Mouse (Mus musculus): ENCODE measurements around the gene Olfm1.

Gene Olfm1

DNA sequence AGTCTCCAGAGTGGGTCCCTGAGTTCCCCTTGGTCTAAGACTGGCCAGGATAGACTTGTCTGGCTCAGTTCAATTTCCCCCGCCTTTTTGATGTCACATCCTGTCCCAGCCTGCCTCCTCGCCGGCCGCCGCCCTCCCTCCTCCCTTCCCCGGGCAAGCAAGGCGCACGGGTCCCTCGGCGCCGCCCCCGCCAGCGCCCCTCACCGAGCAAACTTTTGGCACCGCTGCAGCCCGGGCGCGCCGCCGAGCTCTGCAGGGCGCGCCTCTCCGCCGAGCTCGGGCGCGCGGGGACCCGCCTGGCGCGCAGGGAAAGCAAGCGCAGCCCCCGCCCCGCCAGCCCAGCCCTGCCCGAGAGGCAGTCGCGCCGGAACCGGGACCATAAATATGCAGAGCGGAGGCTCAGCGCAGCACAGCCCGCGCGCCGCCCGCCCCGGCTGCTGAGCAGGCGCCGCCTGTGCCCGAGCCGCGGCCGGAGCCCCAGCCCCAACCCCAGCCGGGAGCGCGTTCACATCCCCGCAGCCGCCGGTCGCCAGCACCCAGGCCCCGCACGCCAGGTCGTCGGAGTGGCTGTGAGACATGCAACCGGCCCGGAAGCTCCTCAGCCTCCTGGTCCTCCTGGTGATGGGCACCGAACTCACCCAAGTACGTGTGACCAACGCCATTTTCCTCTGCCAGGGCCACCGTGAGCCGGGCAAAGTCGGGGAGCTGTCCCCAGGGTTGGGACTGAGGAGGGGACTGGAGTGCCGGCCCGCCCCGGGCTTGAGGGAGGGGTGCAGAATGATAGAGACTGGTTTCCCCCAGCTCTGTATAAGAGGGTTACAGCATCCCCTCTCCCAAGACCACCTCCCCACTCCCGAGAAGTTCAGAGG lies at the start of gene Olfm1:
Gene Olfm1, plus strand, starts transcription at position 172 of the 869 bp plus-strand sequence.
- no peak for DNase-seq (ENCODE audit: low read depth, low spot score)

DNA sequence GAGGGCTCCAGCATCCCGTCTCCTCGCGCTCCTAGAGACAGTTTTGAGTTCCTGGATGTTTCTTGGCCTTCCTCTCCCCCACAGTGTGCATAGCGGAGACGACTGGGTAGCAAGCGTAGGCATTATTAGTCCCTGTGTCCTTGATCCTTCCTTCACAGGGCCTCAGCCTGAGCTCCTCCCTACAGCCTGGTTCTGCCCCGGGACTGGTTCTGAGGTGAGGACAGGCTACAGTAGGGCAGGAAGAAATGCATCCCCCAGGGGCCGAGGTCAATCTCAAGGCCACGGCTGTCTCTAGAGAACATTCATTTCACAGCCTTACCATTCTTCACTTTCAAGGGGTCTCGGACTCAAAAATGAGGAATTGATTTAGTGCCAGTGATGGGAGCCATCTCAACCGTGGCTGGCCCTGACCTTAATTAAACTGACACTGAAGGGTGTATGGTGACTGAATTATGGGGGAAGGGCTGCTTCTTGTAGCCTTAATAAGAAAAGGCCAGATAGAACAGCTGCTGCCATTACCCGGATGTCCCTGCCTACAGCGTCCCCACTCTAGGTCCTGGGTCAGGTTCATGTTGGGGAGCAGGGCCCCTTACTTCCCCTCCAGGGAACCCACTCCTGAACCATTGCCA lies 49.3 kb upstream of the Olfm1 start:
- no peak for DNase-seq (ENCODE audit: low read depth, low spot score)

DNA sequence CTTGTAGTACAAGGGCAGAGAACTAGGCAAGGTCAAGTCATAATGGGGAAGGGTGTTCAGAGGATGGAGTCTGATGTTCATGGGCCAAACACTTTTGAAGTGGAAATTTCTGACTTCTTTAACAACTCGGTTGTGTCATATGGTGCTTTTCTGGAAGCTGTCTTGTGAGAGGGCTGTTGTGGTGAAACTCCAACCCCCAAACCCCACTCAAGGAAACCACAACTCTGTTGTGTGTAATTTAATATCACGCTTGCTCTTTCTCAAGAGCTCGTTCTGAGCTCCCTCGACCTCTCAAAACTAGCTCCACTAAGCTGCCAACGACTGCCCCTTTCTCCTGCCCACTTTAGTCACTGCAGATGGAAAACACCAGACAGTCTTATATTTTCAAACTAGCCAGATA lies 47.1 kb upstream of the Olfm1 start:
- no peak for DNase-seq (ENCODE audit: low read depth, low spot score)

DNA sequence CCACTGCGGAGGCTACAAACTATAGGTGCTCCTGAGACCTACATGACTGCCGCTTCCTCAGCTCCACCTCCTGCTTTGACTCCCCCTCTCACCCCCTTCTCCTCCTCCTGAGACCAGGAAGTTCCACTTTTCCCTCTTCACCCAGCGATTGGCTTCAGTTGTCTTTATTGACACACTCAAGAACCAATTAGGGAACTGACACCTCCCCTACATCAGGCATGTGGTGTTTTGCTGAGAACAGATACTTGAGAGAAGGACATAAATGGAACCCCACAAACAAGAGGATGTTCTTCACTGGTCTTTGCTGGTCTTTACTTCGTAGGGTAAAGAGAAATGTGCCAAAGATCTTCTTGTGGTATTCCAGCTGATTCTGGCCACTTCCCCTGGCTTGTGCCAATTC lies 46.6 kb upstream of the Olfm1 start:
- DNase-seq (ENCODE audit: low read depth, low spot score) = no peak

DNA sequence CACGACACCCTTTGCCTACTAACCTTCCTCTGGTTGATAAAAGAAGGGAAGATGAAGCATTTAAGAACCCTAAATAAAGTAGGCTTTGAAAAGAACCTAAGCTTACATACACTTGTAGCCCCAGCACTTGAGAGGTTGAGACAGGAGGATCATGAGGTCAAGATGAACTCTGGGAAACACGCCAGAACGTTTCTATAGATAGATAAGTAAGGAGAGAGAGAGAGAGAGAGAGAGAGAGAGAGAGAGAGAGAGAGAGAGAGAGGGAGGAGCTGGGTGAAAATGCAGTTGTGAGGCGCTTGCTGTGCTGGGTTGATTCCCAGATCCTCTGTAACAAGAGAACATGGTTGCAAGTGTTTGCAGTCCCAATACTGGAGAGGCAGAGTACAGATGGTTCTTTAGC lies 46.1 kb upstream of the Olfm1 start:
- DNase-seq (ENCODE audit: low read depth, low spot score) = no peak

DNA sequence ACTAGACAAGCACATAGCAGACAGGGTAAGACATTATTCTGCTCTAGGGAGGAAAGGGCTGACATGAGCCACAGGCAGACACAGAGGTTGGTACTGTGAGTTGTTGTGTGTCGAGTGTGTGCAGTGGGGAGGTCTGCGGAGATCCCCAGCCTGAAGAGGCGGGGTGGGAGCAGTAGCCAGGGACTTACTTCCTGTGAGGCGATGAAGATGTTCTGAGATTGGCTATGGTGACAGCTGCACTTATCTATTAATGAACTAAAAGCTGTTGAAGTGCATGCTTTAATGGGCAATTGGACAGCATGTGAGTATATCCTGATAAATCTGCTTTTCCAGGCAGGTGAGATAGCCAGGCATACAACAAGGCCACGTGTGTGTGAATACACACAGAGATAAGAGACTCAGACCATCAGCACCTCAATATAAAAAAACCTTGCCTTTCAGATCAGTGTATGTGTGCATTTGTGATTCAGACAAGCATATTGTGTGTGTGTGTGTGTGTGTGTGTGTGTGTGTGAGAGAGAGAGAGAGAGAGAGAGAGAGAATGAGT lies 45.5 kb upstream of the Olfm1 start:
- DNase-seq (ENCODE audit: low read depth, low spot score) = no peak

DNA sequence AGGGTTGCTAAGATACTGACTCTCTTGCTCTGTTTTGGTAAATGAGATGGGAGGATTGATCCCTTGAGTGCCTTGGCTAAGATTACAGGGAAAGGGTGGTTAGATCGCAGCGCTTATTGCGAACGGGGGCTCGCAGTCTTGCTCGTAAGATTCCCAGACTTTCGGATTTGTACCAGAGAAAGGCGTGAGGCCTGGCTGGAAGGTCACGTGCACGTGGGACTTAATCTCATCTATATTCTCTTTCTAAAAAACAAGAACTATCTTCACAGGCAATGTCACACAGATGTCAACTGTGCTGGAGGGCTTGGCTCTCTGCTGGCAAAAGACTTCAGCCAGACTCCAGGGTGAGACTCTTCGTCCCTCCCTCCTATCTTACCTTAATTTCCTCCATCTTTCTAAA lies 43.1 kb upstream of the Olfm1 start:
- no peak for DNase-seq (ENCODE audit: low read depth, low spot score)

DNA sequence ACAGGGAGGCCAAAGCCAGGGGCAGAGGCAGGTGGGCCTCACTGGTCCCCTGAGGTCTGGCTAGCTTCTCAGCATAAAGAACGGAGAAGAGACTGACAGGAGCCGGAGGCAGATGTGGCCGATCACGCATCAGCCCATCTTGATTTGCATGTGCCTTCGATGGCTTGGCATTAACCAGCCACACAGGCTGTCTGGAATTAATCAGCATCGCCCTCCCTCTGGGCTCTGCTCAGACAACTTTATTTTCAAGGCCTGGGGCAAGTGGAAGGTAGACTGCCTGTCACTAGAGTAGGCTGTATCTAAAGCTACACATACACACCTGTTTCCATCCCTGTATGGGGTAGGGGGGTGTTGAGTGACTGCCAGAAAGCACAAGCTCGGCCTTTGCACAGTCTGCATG lies 32.2 kb upstream of the Olfm1 start:
- DNase-seq (ENCODE audit: low read depth, low spot score) = no peak

DNA sequence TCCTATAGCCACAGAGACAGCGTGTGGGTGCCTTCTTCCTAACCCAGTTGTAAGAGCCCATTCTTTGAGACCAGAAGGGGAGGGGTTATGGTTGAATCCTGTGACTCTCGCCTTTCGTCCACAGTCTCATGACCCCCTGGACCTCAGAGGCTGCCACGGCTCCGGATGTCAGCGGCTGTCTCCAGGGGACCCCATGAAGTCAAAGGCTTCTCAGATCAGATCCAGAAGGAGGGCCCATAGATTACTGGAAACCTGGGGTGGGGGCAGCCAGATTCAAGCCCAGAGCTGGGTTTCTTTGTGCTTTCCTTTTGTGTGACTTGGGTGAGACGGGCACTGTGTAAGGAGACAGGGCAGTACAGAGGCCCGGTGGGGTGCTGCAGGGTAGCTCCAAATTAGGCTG lies 27.2 kb upstream of the Olfm1 start:
- DNase-seq (ENCODE audit: low read depth, low spot score) = no peak

DNA sequence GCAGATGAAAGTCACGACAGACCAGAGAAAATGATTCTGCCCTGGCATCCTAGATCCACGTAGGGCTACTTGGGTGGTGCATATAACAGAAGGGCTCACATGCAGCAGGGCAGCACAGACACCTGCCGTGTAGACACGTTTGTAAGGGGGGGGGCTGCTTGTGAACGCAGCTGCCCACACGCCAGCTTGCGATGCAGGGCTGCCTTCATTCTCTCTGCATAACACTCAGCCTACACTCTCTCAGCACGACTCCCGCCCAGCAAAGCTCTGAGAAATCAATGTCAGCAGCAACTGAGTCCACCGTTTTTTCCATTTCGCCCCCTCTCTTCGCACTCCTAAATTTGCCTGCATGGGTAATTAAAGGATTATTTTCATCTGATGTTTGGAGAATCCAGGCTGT lies 23.5 kb upstream of the Olfm1 start:
- DNase-seq (ENCODE audit: low read depth, low spot score) = no peak

DNA sequence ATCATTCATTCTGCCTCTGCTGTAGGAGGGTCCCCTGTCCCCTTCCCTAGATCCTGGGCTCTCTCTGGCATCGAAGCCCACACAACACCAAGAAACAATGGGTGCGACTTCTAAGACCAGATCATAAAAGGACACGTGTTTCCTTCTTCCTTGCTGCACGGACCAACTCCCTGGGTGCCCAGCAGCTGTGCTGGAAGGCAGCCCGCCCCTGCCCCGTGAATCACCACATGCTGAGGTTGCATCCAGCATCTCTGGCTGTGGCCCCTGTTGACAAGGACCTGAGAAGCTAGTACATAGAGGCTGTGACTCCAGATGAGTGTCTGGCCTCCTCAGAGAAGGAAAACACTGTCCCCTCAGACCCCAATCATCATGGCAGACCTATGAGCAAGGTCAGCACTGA lies 20.8 kb upstream of the Olfm1 start:
- DNase-seq (ENCODE audit: low read depth, low spot score) = no peak

DNA sequence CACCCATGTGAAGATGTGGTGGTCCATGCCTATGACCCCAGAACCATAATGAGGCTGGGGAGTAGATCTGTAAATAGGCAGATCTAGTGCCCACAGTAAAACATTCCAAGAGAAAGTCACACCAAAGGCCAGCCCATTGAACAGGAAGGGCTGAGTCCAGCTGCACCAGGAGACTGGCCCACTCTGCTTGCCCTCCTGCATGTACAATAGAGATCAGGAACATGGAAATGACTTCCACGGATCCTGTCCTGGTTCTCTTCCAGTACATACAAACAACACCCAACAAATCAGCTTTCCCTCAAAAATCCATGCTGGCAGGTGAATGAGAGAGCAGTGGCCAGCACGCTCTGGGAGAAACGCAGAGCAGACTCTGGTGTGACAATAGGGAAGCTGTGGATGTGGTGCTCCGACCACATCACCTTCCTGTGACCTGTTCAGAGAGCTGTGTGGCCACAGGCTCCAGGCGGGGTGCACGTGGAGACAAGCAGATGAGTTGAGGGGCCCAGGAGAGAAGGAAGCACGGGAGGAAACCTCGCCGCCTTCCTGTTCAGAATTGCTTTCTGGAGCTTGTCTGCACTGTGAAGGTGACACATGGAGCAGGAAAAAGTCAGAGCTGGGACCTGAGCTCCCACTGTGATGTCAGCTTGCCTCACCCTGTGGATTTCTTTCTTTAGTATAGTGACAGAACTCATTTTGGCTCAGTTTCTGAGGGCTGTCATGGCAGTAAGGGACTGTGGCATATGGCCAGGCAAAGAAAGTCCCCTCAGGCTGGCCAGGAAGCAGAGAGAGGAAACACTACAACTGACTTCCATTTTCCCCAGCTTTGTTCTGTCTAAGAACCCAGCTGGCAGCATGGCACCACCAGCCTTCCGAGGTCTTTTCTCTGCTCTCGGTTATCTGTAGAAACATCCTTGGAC lies 19.3 kb upstream of the Olfm1 start:
- DNase-seq (ENCODE audit: low read depth, low spot score) = no peak

DNA sequence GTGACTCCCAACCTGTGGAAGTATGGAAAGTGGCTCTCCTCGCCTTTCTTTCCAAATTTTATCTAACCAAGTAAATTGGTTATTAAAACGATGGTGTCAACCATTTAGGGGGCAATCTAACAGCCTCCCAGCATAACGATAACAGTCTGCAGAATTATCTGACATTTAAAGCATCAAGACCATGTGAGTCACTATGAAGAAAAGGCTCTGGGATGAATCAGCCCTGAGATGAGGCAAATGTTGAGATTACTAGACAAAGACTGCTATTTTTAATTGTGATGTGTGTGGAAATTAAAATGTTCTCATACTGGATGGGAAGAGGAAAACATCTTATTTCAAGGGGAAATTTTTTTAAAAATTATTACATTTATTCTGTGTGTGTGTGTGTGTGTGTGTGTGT lies 18.4 kb upstream of the Olfm1 start:
- DNase-seq (ENCODE audit: low read depth, low spot score) = no peak

DNA sequence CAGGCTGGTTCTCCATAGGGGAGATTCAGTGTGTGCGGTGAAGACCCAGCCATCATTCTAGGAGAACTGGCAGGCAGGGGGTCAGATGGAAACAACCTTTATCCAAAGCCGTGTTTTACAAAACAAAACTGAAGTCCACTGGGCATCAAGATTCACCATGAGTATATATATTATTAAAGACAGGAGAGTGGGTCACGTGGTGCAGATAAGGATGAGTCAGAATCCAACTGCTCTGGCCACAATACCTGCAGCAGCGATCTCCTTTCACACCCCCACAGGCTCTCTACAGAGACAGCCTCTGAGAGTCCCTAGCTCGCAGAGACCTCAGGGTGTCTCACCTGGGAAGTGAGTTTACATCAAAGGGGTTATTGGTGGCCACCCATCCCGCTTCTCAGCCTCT lies 14.2 kb upstream of the Olfm1 start:
- DNase-seq (ENCODE audit: low read depth, low spot score) = no peak

DNA sequence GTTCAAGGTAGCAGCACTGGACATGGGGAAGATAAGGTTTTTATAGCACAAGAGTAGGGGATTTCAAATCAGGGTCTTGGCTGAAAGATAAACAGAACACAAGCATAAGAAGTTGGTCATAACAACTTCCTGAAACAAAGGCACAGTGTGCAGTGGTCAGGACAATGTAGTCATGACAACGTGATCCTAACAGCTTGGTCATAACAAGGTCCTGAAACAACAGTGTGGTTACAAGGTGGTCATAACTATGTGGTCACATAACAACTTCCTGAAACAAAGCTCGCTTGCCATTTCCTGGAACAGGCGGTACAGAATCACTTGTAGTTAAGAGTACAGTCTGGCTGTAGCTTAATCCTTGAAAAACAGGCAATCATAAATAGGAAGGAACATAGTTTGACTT lies 12.7 kb upstream of the Olfm1 start:
- DNase-seq (ENCODE audit: low read depth, low spot score) = no peak

DNA sequence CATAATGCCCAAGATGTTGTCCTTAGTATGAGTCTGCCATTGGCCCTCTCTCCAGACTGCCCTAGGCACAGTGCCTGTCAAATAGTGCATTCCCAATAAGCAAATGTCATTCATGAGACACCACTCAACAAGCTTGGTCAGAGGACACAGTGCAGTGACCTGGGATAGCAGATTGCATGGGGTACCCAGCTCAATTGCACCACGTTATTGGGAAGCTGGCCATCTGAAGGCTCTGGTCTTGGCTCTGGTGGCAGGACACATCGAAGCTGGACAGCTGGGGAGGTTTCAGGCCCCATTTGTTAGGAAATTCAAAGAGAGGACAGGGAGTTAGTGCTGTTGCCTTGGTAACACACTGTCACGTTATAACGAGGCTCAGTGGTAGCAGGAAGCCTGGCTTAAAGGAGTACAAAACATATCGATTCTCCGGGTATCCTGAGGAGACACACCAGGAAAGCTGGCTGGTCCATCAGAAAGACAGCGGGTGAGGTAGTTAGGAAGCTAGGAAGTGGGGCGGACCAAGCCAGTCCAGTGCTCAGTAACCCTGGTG lies 4.3 kb upstream of the Olfm1 start:
- no peak for DNase-seq (ENCODE audit: low read depth, low spot score)

DNA sequence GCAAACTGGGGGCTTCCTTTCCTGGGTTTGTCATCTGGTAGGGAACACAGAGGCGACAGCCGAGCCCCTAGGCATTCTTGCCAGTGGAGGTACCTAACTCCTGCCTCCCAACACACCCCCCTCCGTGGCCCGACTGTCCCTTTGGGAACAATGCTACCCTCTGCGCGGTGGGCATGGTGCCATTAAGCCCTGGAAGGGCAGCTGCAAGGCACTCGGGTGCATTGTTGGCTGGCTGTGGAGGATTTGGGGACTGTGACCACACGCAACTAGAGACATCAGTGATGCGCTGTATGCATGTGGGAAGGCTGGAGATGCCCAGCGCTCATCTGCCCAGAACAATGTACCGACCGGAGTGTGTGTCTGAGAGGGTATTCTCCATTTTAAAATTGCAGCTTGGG lies 897 bp downstream of the Olfm1 start:
- no peak for DNase-seq (ENCODE audit: low read depth, low spot score)

DNA sequence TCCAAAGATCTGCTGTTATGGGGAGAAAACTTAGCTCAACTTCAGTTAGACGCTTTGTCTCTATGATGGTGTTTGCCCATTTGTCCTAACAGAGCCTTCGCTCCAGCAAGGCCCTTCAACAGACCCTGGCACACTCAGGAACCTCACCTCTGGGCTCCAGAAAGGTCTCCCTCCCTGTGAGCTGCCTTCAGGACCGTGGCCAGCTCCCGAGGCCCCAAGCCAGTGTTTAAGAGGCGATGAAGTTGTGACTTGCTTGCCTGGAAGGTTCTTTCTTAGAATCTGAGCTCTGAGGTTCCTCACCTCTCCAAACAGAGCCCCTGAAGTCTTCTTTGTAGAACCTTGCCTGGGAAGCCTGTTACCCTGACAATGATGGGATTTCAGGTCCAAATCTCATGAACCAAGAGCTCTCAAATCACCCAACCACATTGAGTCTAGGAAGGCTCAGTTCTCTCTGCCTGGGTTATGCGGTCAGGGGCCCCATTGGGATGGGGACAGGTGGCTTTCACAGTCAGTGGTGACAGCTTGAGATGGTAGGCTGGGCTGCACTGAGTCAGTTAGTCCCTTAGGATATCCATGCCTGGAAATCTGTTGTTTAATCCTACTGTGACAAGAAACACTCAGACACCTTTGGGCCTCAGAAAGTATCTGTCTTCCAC lies 2.3 kb downstream of the Olfm1 start:
- DNase-seq (ENCODE audit: low read depth, low spot score) = no peak

DNA sequence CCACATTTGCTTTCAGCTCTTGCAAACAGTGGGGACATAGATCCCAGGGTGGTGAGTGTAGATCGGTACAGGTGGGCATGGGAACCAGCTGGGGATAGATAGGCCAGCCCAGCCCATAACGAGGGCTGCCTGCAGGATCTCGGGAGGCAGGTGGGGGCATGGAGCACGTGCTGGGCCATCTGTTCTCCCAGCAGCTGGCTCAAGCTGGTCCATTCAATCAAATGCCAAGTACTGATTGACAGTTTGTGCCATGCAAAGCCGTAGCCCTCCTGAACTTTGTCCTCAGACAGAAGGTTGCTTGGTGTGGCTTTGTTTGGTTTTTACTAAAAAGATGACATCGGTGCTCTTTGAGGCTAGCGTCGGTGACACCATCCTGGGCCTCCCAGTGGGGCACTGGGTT lies 2.9 kb downstream of the Olfm1 start:
- no peak for DNase-seq (ENCODE audit: low read depth, low spot score)

DNA sequence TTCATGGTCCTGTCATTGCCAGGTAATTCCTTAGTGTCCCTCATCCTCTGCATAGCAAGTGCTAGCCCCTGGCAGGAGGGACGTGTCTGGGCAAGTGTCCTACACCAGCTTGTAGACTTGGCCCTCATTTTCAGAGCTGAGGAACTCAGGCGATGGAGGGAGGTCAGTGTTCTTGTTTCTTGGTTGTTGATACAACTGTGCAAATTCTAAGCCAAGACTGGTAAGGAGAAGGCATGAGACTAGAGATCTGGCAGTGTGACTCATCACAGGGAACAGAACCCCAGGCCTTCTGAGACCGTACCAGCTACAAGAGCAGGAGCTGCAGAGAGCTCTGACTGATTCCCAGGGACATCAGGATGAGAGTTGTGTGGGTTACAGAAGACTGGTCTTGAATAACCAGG lies 8.6 kb downstream of the Olfm1 start:
- DNase-seq (ENCODE audit: low read depth, low spot score) = no peak

DNA sequence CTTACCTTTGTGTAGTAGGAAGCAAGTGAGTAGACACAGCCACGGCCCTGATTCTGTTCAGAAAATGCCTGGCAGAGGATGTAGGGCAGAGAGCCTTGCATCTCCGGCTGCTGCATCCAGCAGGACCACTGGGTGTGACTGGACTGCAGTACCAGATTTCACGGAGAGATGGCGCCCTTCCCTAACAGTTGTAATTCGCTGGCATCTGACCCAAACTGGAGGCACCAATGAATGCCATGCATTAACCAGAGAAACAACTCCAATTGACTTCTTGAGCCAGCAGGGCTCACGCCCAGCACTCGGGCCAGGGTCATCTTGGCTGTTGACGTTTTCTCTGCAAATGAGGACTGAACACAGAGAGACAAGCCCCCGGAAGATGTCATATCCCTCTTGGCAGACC lies 11.4 kb downstream of the Olfm1 start:
- DNase-seq (ENCODE audit: low read depth, low spot score) = peak; percentile 62
